Mouse (Mus musculus) G1E (cell line): ENCODE results near the gene Mgat1.

Experiments
- CTCF ChIP-seq: IDR thresholded peaks from 2 replicates; pipeline ENCODE4 v1.5.1; 2012; ENCODE audit warnings: low read depth, low read length, inconsistent platforms, mixed read lengths
- GATA1 ChIP-seq: IDR thresholded peaks from 2 replicates; pipeline ENCODE4 v1.6.1; 2012; ENCODE audit warnings: borderline replicate concordance, low read length, inconsistent platforms, mixed read lengths

DNA sequence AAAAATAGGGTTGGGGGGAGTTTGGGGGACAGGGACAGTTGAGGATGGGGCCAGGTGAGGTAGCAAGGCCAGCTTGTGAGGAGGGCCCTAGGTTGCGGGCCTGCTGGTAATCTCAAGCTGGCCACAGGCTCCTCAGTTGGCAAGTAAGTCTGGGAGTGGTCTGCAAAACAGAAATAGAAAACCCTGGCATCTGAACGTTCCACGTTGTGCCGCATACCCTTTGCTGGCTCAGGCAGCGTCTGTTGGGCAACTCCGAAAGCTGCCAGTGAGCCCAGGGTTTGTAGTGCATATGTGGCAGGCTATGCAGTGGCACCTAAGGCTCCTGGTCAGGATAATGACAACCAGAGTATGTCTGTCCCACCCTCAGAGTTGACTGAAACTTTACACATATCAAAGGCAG, 19.2 kb downstream of the Mgat1 start:
- TF ChIP-seq CTCF, result no peak
- no peak for TF ChIP-seq GATA1
